Mouse (Mus musculus): ENCODE data around the gene Ccdc148.

GRCm38 (mm10) chr2:59049686-59050085, 110.8 kb downstream of the Ccdc148 start:
- TF ChIP-seq CTCF (IDR thresholded peaks at IDR 0.05; ENCODE audit: low read depth) = no peak
- no peak for TF ChIP-seq EP300 (IDR thresholded peaks at IDR 0.05; ENCODE audit: low read depth)
